In genomic region chr16:10311989-10312388, GRCm38 (mm10) we compare ENCODE assay signal across 20 mouse cellular contexts. TPM values are rescaled to one million over a fixed set of nuclear protein-coding genes. Genes with fewer than 3 reads are reported as not detected.
DNase-seq lines count a peak whose midpoint lies in the region; ATAC-seq and TF ChIP-seq lines count a peak whose summit lies in the region.
"Had no signal": no experiment of that assay in that cellular context is flagged by ENCODE, and none has a peak within 500 bp of the region (broad histone marks: within the 10 kb centered on the region; RNA-seq: fewer than 3 reads in every experiment).

No protein-coding gene starts in this region.

- H3K4me3 ChIP-seq in heart, embryonic 14.5 days (ENCODE audit: control insufficient read depth in 1 of 2, insufficient read depth in 1 of 2, low read depth in 1 of 2, low read length in 2 of 2), result no peak overlapping the region
- peak overlapping the region; percentile 58 for H3K4me3 ChIP-seq in lung, adult 2 months (replicated peaks; ENCODE audit: extremely low read depth, low read depth, low read length)
- no peak overlapping the region for H3K4me3 ChIP-seq in stomach, embryonic 14.5 days (ENCODE audit: low read depth, low read length)
- H3K4me3 ChIP-seq: erythroblast, embryonic 14.5 days; hindbrain, embryonic 13.5 days; liver, embryonic 12.5 days had no signal

- peaks cover 22 to 27% of the 10 kb centered on the region in 2 experiments for H3K4me1 ChIP-seq in heart, embryonic 14.5 days (ENCODE audit: control insufficient read depth in 2 of 2, insufficient read depth in 2 of 2, low read length in 2 of 2)
- peaks cover 4% of the 10 kb centered on the region for H3K4me1 ChIP-seq in lung, adult 2 months (ENCODE audit: control insufficient read depth, insufficient read depth, low read length)
- 0 out of 2 replicates have a peak, but pooled peaks cover 3% of the 10 kb centered on the region for H3K4me1 ChIP-seq in stomach, embryonic 14.5 days (ENCODE audit: control insufficient read depth, insufficient read depth, low read length)
- H3K4me1 ChIP-seq: liver, embryonic 12.5 days had no signal

- TF ChIP-seq CTCF in lung, adult 2 months (IDR thresholded peaks at IDR 0.05; ENCODE audit: insufficient read depth, low read length), result no peak

- WGBS in heart, embryonic 14.5 days, result 52% methylated on average over 4 of the region's 4 CpGs
- 33% methylated on average over 4 of the region's 4 CpGs for WGBS in lung, adult 2 months
- 55% methylated on average over 4 of the region's 4 CpGs for WGBS in stomach, embryonic 14.5 days

- no peaks in the 10 kb centered on the region for H3K27me3 ChIP-seq in heart, embryonic 14.5 days (ENCODE audit: control insufficient read depth, insufficient read depth, low read length)
- no peaks in the 10 kb centered on the region for H3K27me3 ChIP-seq in stomach, embryonic 14.5 days (ENCODE audit: control insufficient read depth, insufficient read depth, low read length)

- no peaks in the 10 kb centered on the region for H3K9me3 ChIP-seq in heart, embryonic 14.5 days (ENCODE audit: control insufficient read depth, low read length)
- H3K9me3 ChIP-seq in stomach, embryonic 14.5 days (ENCODE audit: control insufficient read depth, low read depth, low read length), result no peaks in the 10 kb centered on the region
- H3K9me3 ChIP-seq: hindbrain, embryonic 13.5 days; liver, embryonic 12.5 days had no signal

- DNase-seq in heart, adult 8-10 months (ENCODE audit: low spot score), result no peak
- DNase-seq in fat pad, adult 2 months (ENCODE audit: extremely low read depth, low read depth, low spot score), result peak; percentile 69
- DNase-seq in lung, adult 2 months, result no peak
- no peak for DNase-seq in spleen, postnatal 4 days (ENCODE audit: low spot score in 2 of 2)
- DNase-seq: adrenal gland, postnatal 25 days; cerebellum, adult 8-10 months; embryo, embryonic 11 days; gastrocnemius, postnatal 25 days; kidney, postnatal 36 days; midbrain, embryonic 14.5 days; right cerebral cortex, postnatal 14 days; thymus, adult 2 months had no signal

- no peak overlapping the region for H3K4me2 ChIP-seq in heart, embryonic 14.5 days (ENCODE audit: low read length)
- no peak overlapping the region for H3K4me2 ChIP-seq in stomach, embryonic 14.5 days (replicated peaks; ENCODE audit: low read depth, low read length)
- H3K4me2 ChIP-seq: hindbrain, embryonic 13.5 days; liver, embryonic 12.5 days had no signal

- H3K27ac ChIP-seq in heart, embryonic 14.5 days (replicated peaks in 1 of 2; ENCODE audit: control insufficient read depth in 1 of 2, insufficient read depth in 1 of 2, low read depth in 2 of 2, low read length in 2 of 2), result peak overlapping the region; percentile 80 to 87; a peak in 3 of 4 replicates
- no peak overlapping the region for H3K27ac ChIP-seq in stomach, embryonic 14.5 days (ENCODE audit: low read length)
- H3K27ac ChIP-seq: hindbrain, embryonic 13.5 days; liver, embryonic 12.5 days had no signal

- no peak for ATAC-seq in heart, embryonic 14.5 days (ENCODE audit: insufficient number of reproducible peaks, insufficient read depth, low FRiP score, low read depth)
- ATAC-seq in stomach, embryonic 14.5 days (ENCODE audit: insufficient number of reproducible peaks, insufficient read depth, low FRiP score, low read depth), result 0 out of 2 replicates have a peak, but pooled peaks have one; percentile 25
- no peak for ATAC-seq in monocyte, adult 5-6 weeks (replicated peaks; ENCODE audit: insufficient number of reproducible peaks, low FRiP score, low TSS enrichment, poor library complexity, severe bottlenecking)
- ATAC-seq: intestine, postnatal 0 days; liver, embryonic 12.5 days had no signal

- TF ChIP-seq POLR2A in lung, adult 2 months (IDR thresholded peaks at IDR 0.05; ENCODE audit: borderline replicate concordance, extremely low read depth, low read depth, low read length), result peak; percentile 40; the same call in 1 of the 2 replicates

- 0 out of 2 replicates have a peak, but pooled peaks cover 4% of the 10 kb centered on the region for H3K36me3 ChIP-seq in heart, embryonic 14.5 days (ENCODE audit: control insufficient read depth, insufficient read depth, low read length)
- H3K36me3 ChIP-seq in stomach, embryonic 14.5 days (ENCODE audit: control insufficient read depth, insufficient read depth, low read length), result no peaks in the 10 kb centered on the region
- H3K36me3 ChIP-seq: hindbrain, embryonic 13.5 days; liver, embryonic 12.5 days had no signal

- H3K9ac ChIP-seq in heart, embryonic 14.5 days (ENCODE audit: low read length), result no peak overlapping the region
- no peak overlapping the region for H3K9ac ChIP-seq in stomach, embryonic 14.5 days (replicated peaks; ENCODE audit: low read depth, low read length)
- H3K9ac ChIP-seq: hindbrain, embryonic 13.5 days; liver, embryonic 12.5 days had no signal

RNA-seq across cellular contexts. Expression of gene Emp2, which starts 1.8 kb away (rescaled TPM):
- 35.9 and 37.2 TPM in 2 replicates for polyA plus RNA-seq in heart, embryonic 14.5 days (2014; fragmentation: Nextera tagmentation; extraction: Ambion mirVana)
- total RNA-seq in heart, adult 8-10 months (2022), result 10 to 100 TPM; 32.6 to 40.9 (median 37.7) TPM
- polyA plus RNA-seq in lung, adult 2 months (2012; rRNA removed), result 763 and 1,000 TPM in 2 replicates
- 26.6 and 31.3 TPM in 2 replicates for polyA plus RNA-seq in stomach, embryonic 14.5 days (2014; fragmentation: Nextera tagmentation; extraction: Ambion mirVana)
- not detected in 3 replicates for total RNA-seq in monocyte, adult 5-6 weeks (2017)
- total RNA-seq: megakaryocyte progenitor cell, adult 5-6 weeks had no signal
- polyA plus RNA-seq: erythroblast, embryonic 14.5 days had no signal

Comparison
In these comparisons a context has a peak if more than half of its experiments do, and no peak if none do; other contexts are left out.
1. RNA of gene Emp2, which starts 1.8 kb away (polyA plus RNA-seq): 763 to 1,000 TPM in lung, adult 2 months; 35.9 to 37.2 TPM in heart, embryonic 14.5 days and 26.6 to 31.3 TPM in stomach, embryonic 14.5 days; every median in the first group is over 10 times any median in the second.